Mouse (Mus musculus) ZHBTc4 (cell line): ENCODE measurements around the gene Tm9sf1.
A peak's percentile ranks its signal among the peaks of the same experiment; 100 is the strongest.

Experiments
- DNase-seq: peaks from one replicate; pipeline ENCODE4 v3.0.0-alpha.2; 2011; ENCODE audit warnings: low read depth, low spot score

The Tm9sf1 gene

GRCm38 (mm10) chr14:55643060-55643907, at the start of gene Tm9sf1:
TSS of gene Tm9sf1 (minus strand) at chr14:55643806.
- peak; percentile 83 for DNase-seq

- no peak for DNase-seq
Observed at GRCm38 (mm10) chr14:55689433-55689832, 45.8 kb upstream of the Tm9sf1 start.

GRCm38 (mm10) chr14:55682118-55682493, 38.5 kb upstream of the Tm9sf1 start:
- no peak for DNase-seq

DNA sequence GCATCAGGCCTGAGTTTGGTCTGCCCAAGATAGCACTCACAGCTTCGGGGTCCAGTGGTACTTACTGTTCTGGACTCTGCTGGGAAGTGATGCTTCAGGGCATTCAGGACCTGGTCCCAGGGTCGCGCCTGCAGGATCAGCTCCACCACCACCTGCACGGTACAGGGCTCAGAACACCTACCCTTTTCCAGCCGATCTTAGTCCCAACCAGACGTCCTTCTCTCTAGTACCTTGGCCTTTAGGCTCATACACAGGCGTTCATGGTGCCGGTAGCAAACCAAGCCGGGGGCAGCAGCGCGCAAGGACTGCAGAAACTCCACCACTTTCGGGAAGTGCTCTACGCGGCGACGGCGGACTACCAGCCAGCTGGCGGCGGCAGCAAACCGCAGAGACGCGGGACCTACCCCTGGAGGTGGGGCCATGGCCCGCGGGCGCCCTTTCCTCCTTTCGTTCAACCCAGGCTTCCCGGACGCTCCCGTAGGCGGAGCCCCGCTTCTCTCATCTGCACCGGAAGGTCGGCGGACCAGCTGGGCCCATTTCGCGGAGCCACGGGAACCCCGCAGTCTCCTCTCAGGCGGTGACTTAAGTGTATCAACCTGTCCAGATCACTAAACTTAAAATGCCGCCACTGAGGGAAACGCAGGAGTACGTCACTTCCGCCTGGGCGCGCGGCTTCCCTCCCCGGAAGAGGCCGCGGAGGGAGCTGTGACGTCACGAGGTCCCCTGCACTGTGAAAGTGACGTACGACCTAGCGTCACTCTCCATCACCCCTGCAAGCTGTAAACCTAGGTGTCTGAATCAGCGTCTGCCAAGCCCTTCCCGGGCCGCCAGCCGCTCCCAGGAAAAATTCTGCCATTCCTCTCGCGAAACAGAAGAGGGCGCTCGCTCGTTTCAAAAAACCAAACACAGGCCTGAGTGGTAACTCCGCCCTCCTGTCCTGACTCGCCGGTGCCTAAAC, 37.8 kb upstream of the Tm9sf1 start, which contains the start of gene Tinf2:
Tinf2 (minus strand) TSS at position 661 of the 958 bp plus-strand sequence.
- DNase-seq, result peak; percentile 98

DNA sequence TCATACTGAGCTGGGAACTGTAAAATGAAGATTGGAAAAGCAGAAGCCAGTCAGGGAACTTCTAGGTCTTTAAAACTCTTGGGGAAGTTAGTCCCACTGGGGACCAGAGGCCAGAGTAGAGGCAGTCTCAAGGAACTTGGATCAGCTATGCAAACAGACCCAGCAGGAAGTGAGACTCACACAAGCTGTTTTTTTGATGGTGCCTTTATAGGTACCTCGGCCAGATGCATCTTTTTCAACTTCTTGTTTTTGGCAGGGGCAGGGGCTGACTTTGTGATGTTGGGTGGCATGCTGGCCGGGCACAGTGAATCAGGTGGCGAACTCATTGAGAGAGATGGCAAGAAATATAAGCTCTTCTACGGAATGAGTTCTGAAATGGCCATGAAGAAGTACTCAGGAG, 34.0 kb upstream of the Tm9sf1 start:
- no peak for DNase-seq

GRCm38 (mm10) chr14:55672741-55673060, 29.1 kb upstream of the Tm9sf1 start:
- DNase-seq, result no peak

DNA sequence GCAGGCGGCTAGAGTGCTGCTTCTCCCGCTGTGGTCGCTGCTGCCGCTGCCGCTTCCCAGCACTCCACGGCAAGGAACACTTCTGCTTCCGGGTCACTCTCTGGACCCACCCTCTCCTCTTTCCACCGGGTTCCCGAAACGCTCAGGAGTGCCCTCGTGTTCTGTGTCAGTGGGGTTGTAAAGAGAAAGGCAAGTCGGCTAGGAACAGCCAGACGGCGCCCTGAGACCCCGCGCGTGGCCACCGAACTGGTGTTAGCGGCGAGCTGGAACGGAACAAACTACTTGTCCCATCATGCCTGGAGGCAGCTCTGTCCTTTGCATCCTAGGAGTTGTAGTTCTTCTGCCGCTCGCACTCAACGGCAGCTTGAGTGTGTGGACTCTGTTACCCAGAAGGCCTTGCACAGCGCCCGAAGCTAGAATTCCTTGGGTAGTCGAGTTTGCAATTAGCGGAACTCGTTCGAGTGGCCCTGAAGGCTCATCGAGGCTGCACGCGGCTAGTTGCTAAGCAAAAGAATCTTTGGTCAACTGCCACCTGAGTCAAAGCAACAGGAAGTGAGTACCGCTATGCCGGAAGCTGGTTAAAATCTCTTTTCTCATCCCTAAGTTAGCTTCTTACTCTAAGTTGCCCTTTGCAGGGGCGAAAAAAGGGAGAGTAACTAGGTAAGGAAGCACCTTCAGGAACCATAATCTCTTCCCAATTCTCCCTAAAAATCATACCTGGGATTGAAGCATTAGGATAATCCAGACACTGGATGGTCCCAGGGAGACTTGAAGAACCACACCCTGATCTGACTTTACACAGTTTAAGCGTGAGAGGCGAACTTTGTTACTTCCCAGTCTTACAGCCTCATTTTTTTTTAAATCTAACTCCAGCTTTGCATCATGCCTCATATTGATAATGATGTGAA, 28.5 kb upstream of the Tm9sf1 start, which contains the start of the genes Gmpr2 and Nedd8:
Gmpr2 (plus strand) TSS at position 109 of the 908 bp plus-strand sequence.
Nedd8 (minus strand) TSS at position 292 of the 908 bp plus-strand sequence.
- DNase-seq, result peak; percentile 99

DNA sequence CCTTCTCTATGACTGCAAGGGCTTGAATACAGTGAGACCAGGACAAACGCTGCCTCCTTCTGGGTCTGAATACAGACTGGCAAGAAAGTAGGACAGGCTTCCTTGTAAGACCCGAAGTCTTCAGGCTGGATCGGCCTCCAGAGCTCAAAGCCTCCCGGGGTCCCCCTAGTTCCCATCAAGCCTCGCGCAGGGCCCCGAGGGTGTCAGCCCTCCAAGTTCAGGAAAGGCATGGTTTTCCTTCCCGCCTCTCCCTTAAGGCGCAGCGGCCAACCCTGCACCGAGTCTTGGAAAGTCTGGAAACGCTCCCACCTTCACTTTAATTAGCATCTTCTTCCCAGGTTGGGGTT, 27.9 kb upstream of the Tm9sf1 start:
- DNase-seq, result no peak

DNA sequence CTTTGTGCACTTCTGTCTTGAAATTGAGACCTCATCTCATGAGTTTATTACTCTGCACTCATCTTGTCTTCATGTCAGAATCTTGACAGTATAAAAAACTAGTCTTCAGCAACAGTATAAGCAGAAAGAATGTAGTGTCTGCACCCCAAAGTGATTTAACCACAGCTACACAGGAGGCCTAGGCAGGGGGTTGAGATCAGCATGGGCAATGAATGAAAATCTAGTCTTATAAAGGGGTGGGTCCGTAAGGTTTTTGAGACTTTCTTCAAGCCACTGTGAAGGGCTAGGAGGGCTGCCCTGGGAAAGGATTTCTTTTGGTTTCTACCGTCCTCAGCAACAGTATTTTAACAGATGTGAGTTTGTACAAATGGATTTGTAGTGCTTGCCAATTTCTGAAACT, 17.0 kb upstream of the Tm9sf1 start:
- no peak for DNase-seq

GRCm38 (mm10) chr14:55659960-55660573, 16.5 kb upstream of the Tm9sf1 start, which contains the start of gene Mdp1:
TSS of gene Mdp1 (minus strand) at chr14:55660508.
- DNase-seq, result peak; percentile 92

- DNase-seq, result no peak
Observed at GRCm38 (mm10) chr14:55658011-55658410, 14.4 kb upstream of the Tm9sf1 start.

DNA sequence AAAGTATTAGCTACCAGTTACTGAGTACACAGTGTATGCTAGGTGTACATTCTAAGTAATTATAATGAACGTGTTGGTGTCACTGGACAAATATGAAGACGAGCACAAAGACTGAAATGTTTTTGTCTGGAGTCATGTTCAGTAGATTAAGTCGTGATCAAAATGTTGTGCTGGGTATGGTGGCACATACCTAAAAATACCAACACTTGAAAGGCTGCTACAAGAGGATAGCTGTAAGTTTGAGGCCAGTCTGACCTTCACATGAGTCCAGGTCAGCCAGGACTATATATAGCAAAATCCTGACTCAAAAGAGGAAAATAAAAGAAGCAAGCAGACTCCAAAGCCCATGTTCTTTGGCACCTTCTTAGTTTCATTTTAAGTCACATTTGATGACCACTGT, 13.3 kb upstream of the Tm9sf1 start:
- DNase-seq, result no peak

DNA sequence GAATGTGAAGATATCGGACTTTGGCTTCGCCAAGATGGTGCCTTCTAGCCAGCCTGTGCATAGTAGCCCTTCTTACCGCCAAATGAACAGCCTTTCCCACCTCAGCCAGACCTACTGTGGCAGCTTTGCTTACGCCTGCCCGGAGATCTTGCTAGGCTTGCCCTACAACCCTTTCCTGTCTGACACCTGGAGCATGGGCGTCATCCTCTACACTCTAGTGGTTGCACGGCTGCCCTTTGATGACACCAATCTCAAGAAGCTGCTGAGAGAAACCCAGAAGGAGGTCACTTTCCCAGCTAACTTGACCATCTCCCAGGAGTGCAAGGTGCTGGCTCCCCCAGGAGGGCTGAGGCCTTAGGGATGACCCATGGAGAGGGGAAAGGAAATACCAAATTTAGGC, 7.9 kb upstream of the Tm9sf1 start:
- DNase-seq, result no peak

DNA sequence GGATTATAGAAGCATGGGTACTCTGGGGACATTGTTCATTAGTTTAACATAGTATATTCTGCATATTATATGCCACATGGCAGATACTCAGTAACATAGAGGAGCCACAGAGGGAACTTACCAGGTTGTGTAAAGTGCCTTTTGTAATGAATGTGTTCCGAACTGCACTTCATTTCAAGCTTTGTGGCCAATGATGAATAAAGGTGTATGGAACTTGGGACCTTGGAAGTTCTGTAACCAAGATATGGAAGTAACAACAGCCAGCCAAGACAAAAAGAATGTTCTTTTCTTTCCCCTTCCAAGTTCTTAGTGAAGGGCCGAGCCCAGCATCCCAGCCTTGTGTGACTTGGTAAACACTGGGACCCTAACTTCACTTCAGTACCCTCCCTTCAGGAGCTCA, 6.3 kb upstream of the Tm9sf1 start, which contains the start of gene Tssk4:
Tssk4 (plus strand) TSS at position 301 of the 400 bp plus-strand sequence.
- DNase-seq, result no peak

- no peak for DNase-seq
Observed at GRCm38 (mm10) chr14:55644261-55644888, 769 bp upstream of the Tm9sf1 start.

GRCm38 (mm10) chr14:55642679-55643059, 937 bp downstream of the Tm9sf1 start:
- no peak for DNase-seq

- no peak for DNase-seq
Observed at GRCm38 (mm10) chr14:55641291-55641690, 2.3 kb downstream of the Tm9sf1 start.

DNA sequence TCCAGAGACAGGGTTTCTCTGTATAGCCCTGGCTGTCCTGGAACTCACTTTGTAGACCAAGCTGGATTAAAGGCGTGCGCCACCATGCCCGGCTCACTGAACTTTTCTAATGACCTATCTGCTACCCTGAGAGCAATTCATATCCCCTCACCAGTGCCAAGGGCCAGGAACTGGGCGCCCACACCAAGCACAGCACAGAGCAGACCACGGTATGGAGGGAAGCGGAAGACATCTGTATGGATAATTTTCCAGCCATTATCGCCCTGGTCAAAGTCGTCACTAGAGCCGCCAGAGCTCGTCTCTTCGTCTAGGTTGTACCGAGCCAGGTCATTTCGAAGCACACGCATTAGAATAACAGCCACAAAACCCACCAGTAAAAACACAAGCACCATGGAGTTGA, 2.8 kb downstream of the Tm9sf1 start:
- no peak for DNase-seq

DNA sequence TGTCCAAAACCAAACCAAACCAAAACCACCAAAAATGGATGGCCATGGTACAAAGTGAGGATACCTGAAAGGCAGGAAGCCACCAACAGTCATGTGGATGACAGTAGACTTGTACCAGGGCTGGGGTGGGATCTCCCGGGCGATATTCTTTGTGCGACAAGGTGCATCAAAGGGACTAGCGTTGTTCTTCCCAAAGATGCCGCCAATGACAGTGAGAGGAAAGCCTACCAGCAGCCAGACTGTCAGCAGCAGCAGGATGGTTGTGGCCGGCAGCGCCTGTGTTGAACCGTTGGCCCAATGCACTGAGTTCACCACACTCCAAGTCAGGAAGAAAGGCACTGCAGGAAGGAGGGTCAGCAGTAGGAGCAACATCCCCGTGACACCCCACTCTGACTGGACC, 5.8 kb downstream of the Tm9sf1 start, which contains the start of gene Gm49378:
Gm49378 (minus strand) TSS at position 101 of the 400 bp plus-strand sequence.
- DNase-seq, result no peak

GRCm38 (mm10) chr14:55635523-55636007, 8.0 kb downstream of the Tm9sf1 start, which contains the start of gene Ipo4:
TSS of gene Ipo4 (minus strand) at chr14:55635957.
- DNase-seq, result peak; percentile 95
